Mouse (Mus musculus): Measurements from ENCODE around the gene Samm50. TPM values are rescaled to one million over a fixed set of nuclear protein-coding genes. Genes with fewer than 3 reads are reported as not detected.
A peak's percentile ranks its signal among the peaks of the same experiment; 100 is the strongest.

The Samm50 gene
- polyA plus RNA-seq, 1 experiment from 2014 or later, result 89.4 TPM

- H3K9me3 ChIP-seq (replicated peaks), result no peaks in the 10 kb centered on the region
- no peaks in the 10 kb centered on the region for H3K27me3 ChIP-seq (replicated peaks)
- no peak overlapping the region for H3K27ac ChIP-seq (replicated peaks)
- no peak overlapping the region for H3K9ac ChIP-seq (replicated peaks)
- H3K4me3 ChIP-seq (replicated peaks), result no peak overlapping the region
- H3K4me1 ChIP-seq, result peaks cover 13% of the 10 kb centered on the region
- H3K4me2 ChIP-seq, result no peak overlapping the region
- peak; percentile 64 for ATAC-seq (ENCODE audit: low FRiP score)
- peaks cover 52% of the 10 kb centered on the region for H3K36me3 ChIP-seq
- WGBS, result 41% methylated on average over 6 of the region's 6 CpGs
Observed at GRCm38 (mm10) chr15:84212031-84212755, 20.2 kb downstream of the Samm50 start.

GRCm38 (mm10) chr15:84212756-84213105, 20.7 kb downstream of the Samm50 start:
- no peaks in the 10 kb centered on the region for H3K27me3 ChIP-seq (replicated peaks)
- H3K4me2 ChIP-seq, result no peak overlapping the region
- no peak overlapping the region for H3K4me3 ChIP-seq (replicated peaks)
- 74% methylated on average over 2 of the region's 2 CpGs for WGBS
- peaks cover 47% of the 10 kb centered on the region for H3K36me3 ChIP-seq
- ATAC-seq (ENCODE audit: low FRiP score), result no peak
- no peak overlapping the region for H3K9ac ChIP-seq (replicated peaks)
- H3K9me3 ChIP-seq (replicated peaks), result no peaks in the 10 kb centered on the region
- no peak overlapping the region for H3K27ac ChIP-seq (replicated peaks)
- peaks cover 13% of the 10 kb centered on the region for H3K4me1 ChIP-seq

- 95% methylated on average over 6 of the region's 6 CpGs for WGBS
- Histone ChIP-seq H3K4me2 (no peak overlapping the region), H3K27ac (replicated peaks) (no peak overlapping the region), H3K27me3 (replicated peaks) (no peaks in the 10 kb centered on the region), H3K9me3 (replicated peaks) (no peaks in the 10 kb centered on the region), H3K9ac (replicated peaks) (no peak overlapping the region), H3K4me3 (replicated peaks) (no peak overlapping the region), H3K36me3 (peaks cover 44% of the 10 kb centered on the region), H3K4me1 (peaks cover 16% of the 10 kb centered on the region)
- no peak for ATAC-seq (ENCODE audit: low FRiP score)
Observed at GRCm38 (mm10) chr15:84213162-84213739, 21.2 kb downstream of the Samm50 start.

GRCm38 (mm10) chr15:84214476-84214875, 22.4 kb downstream of the Samm50 start:
- H3K4me2 ChIP-seq, result no peak overlapping the region
- WGBS, result 89% methylated on average over 7 of the region's 7 CpGs
- H3K9me3 ChIP-seq (replicated peaks), result no peaks in the 10 kb centered on the region
- H3K9ac ChIP-seq (replicated peaks), result no peak overlapping the region
- peaks cover 34% of the 10 kb centered on the region for H3K36me3 ChIP-seq
- H3K4me3 ChIP-seq (replicated peaks), result no peak overlapping the region
- ATAC-seq (ENCODE audit: low FRiP score), result no peak
- no peaks in the 10 kb centered on the region for H3K27me3 ChIP-seq (replicated peaks)
- peaks cover 26% of the 10 kb centered on the region for H3K4me1 ChIP-seq
- H3K27ac ChIP-seq (replicated peaks), result no peak overlapping the region

- WGBS, result 82% methylated on average over 2 of the region's 2 CpGs
- Histone ChIP-seq H3K4me3 (replicated peaks) (no peak overlapping the region), H3K27ac (replicated peaks) (no peak overlapping the region), H3K36me3 (peaks cover 26% of the 10 kb centered on the region), H3K9me3 (replicated peaks) (no peaks in the 10 kb centered on the region), H3K9ac (replicated peaks) (no peak overlapping the region), H3K4me1 (peaks cover 26% of the 10 kb centered on the region), H3K27me3 (replicated peaks) (no peaks in the 10 kb centered on the region), H3K4me2 (no peak overlapping the region)
- no peak for ATAC-seq (ENCODE audit: low FRiP score)
Observed at GRCm38 (mm10) chr15:84215273-84215672, 23.2 kb downstream of the Samm50 start.

- peaks cover 26% of the 10 kb centered on the region for H3K4me1 ChIP-seq
- ATAC-seq (ENCODE audit: low FRiP score), result no peak
- H3K4me3 ChIP-seq (replicated peaks), result no peak overlapping the region
- H3K4me2 ChIP-seq, result no peak overlapping the region
- H3K27ac ChIP-seq (replicated peaks), result no peak overlapping the region
- peaks cover 18% of the 10 kb centered on the region for H3K36me3 ChIP-seq
- no peak overlapping the region for H3K9ac ChIP-seq (replicated peaks)
- no peaks in the 10 kb centered on the region for H3K9me3 ChIP-seq (replicated peaks)
- H3K27me3 ChIP-seq (replicated peaks), result no peaks in the 10 kb centered on the region
Observed at GRCm38 (mm10) chr15:84216026-84216425, 24.0 kb downstream of the Samm50 start.

- Histone ChIP-seq H3K4me2 (no peak overlapping the region), H3K27me3 (replicated peaks) (no peaks in the 10 kb centered on the region), H3K9ac (replicated peaks) (no peak overlapping the region), H3K9me3 (replicated peaks) (no peaks in the 10 kb centered on the region), H3K4me1 (peaks cover 26% of the 10 kb centered on the region), H3K4me3 (replicated peaks) (no peak overlapping the region), H3K36me3 (peaks cover 13% of the 10 kb centered on the region), H3K27ac (replicated peaks) (no peak overlapping the region)
- 49% methylated on average over 7 of the region's 7 CpGs for WGBS
- ATAC-seq (ENCODE audit: low FRiP score), result no peak
Observed at GRCm38 (mm10) chr15:84216461-84217084, 24.5 kb downstream of the Samm50 start.

GRCm38 (mm10) chr15:84217969-84218782, 26.1 kb downstream of the Samm50 start:
- H3K4me3 ChIP-seq (replicated peaks), result no peak overlapping the region
- no peak for ATAC-seq (ENCODE audit: low FRiP score)
- no peaks in the 10 kb centered on the region for H3K9me3 ChIP-seq (replicated peaks)
- H3K36me3 ChIP-seq, result peaks cover 11% of the 10 kb centered on the region
- H3K27ac ChIP-seq (replicated peaks), result no peak overlapping the region
- no peaks in the 10 kb centered on the region for H3K27me3 ChIP-seq (replicated peaks)
- peaks cover 22% of the 10 kb centered on the region for H3K4me1 ChIP-seq
- WGBS, result 16% methylated on average over 23 of the region's 23 CpGs
- H3K9ac ChIP-seq (replicated peaks), result no peak overlapping the region
- no peak overlapping the region for H3K4me2 ChIP-seq

GRCm38 (mm10) chr15:84218783-84219271, 26.8 kb downstream of the Samm50 start:
- Histone ChIP-seq H3K4me2 (no peak overlapping the region), H3K27ac (replicated peaks) (no peak overlapping the region), H3K36me3 (peaks cover 11% of the 10 kb centered on the region), H3K27me3 (replicated peaks) (no peaks in the 10 kb centered on the region), H3K9ac (replicated peaks) (no peak overlapping the region), H3K4me1 (peaks cover 28% of the 10 kb centered on the region), H3K4me3 (replicated peaks) (no peak overlapping the region), H3K9me3 (replicated peaks) (no peaks in the 10 kb centered on the region)
- WGBS, result 31% methylated on average over 9 of the region's 9 CpGs
- ATAC-seq (ENCODE audit: low FRiP score), result no peak

- H3K9ac ChIP-seq (replicated peaks), result no peak overlapping the region
- no peak overlapping the region for H3K27ac ChIP-seq (replicated peaks)
- H3K27me3 ChIP-seq (replicated peaks), result no peaks in the 10 kb centered on the region
- no peak for ATAC-seq (ENCODE audit: low FRiP score)
- 72% methylated on average over 5 of the region's 5 CpGs for WGBS
- no peak overlapping the region for H3K4me2 ChIP-seq
- no peak overlapping the region for H3K4me3 ChIP-seq (replicated peaks)
- H3K9me3 ChIP-seq (replicated peaks), result no peaks in the 10 kb centered on the region
- no peaks in the 10 kb centered on the region for H3K36me3 ChIP-seq
- peaks cover 47% of the 10 kb centered on the region for H3K4me1 ChIP-seq
Observed at GRCm38 (mm10) chr15:84221539-84221938, 29.5 kb downstream of the Samm50 start.

GRCm38 (mm10) chr15:84223423-84223822, 31.4 kb downstream of the Samm50 start:
- Histone ChIP-seq H3K4me3 (replicated peaks) (no peak overlapping the region), H3K36me3 (no peaks in the 10 kb centered on the region), H3K27me3 (replicated peaks) (no peaks in the 10 kb centered on the region), H3K9ac (replicated peaks) (no peak overlapping the region), H3K27ac (replicated peaks) (peak overlapping the region; percentile 28), H3K4me2 (no peak overlapping the region), H3K4me1 (peaks cover 57% of the 10 kb centered on the region), H3K9me3 (replicated peaks) (no peaks in the 10 kb centered on the region)
- no peak for ATAC-seq (ENCODE audit: low FRiP score)
- WGBS, result 28% methylated on average over 6 of the region's 6 CpGs
